Mouse (Mus musculus) midbrain, embryonic 16.5 days (tissue): ENCODE data around the gene Anapc16. TPM values are rescaled to one million over a fixed set of nuclear protein-coding genes. Genes with fewer than 3 reads are reported as not detected.
"Not testable (repeated sequence)": the region's sequence is repeated elsewhere in the genome, so short reads cannot be mapped to it uniquely, and the experiment has no call there.

Experiments
- ATAC-seq: fragments of 200-750 bp; cut with Nextera tagmentation; 2 replicates; pipeline ENCODE4 v1.8.0; 2017; ENCODE audit warnings: moderate TSS enrichment
- H3K27ac ChIP-seq: fragments of 300-500 bp; sonication (generic); 2 replicates; pipeline ENCODE4 v1.5.1; 2014; ENCODE audit warnings: mild to moderate bottlenecking, low read length, mixed read lengths
- H3K27me3 ChIP-seq: fragments of 300-500 bp; sonication (generic); 2 replicates; pipeline ENCODE4 v1.6.1; 2014; ENCODE audit warnings: low read depth, low read length, mixed read lengths; ENCODE audit not compliant: control insufficient read depth, insufficient read depth
- H3K36me3 ChIP-seq: fragments of 300-500 bp; sonication (generic); 2 replicates; pipeline ENCODE4 v1.6.1; 2014; ENCODE audit warnings: mild to moderate bottlenecking, low read length, moderate library complexity, mixed read lengths; ENCODE audit not compliant: control insufficient read depth, insufficient read depth
- H3K4me1 ChIP-seq: fragments of 300-500 bp; sonication (generic); 2 replicates; pipeline ENCODE4 v1.6.1; 2014; ENCODE audit warnings: mild to moderate bottlenecking, low read length, mixed read lengths; ENCODE audit not compliant: control insufficient read depth, insufficient read depth
- H3K4me2 ChIP-seq: fragments of 300-500 bp; sonication (generic); 2 replicates; pipeline ENCODE4 v1.6.1; 2014; ENCODE audit warnings: mild to moderate bottlenecking, low read length, mixed read lengths
- H3K4me3 ChIP-seq: fragments of 300-500 bp; sonication (generic); 2 replicates; pipeline ENCODE4 v1.5.1; 2014; ENCODE audit warnings: low read depth, mild to moderate bottlenecking, low read length, moderate library complexity, mixed read lengths
- H3K9ac ChIP-seq: fragments of 300-500 bp; sonication (generic); 2 replicates; pipeline ENCODE4 v1.6.1; 2014; ENCODE audit warnings: low read depth, low read length, mixed read lengths
- H3K9me3 ChIP-seq: fragments of 300-500 bp; sonication (generic); replicated peaks from 2 replicates; pipeline ENCODE4 v1.6.1; 2014; ENCODE audit warnings: mild to moderate bottlenecking, low read length, mixed read lengths; ENCODE audit not compliant: control insufficient read depth, poor library complexity, severe bottlenecking
- WGBS: fragments of 180-500 bp; shearing (Covaris S2); extraction: QIAGEN DNeasy Blood & Tissue Kit; methylation state at CpG from one replicate; pipeline ENCODE4 v1.1.7; 2014; 5-methylcytosine and 5-hydroxymethylcytosine counted together
- polyA plus RNA-seq: library from polyadenylated mRNA; unstranded; fragments of >200 nt; fragmentation: Nextera tagmentation; extraction: Ambion mirVana; gene quantifications from 2 replicates; pipeline ENCODE4 v1.2.1, GENCODE M21; 2015

Anapc16 gene
- polyA plus RNA-seq, 1 experiment from 2014 or later: 98.9 TPM

DNA sequence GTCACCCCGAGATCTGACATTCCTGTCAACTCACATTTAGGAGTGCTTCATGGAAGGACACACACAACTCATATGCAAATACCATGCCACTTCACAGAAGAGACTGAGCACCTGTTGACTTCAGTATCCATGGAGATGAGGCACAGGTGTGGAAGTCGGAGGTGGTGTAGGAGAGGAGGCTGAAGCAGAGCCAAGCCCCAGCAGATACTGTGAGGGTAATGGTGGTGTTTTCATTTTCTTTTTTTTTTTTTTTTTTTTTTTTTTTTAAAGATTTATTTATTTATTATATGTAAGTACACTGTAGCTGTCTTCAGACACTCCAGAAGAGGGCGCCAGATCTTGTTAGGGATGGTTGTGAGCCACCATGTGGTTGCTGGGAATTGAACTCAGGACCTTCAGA lies 9.1 kb downstream of the Anapc16 start:
- peaks cover 10% of the 10 kb centered on the region for H3K36me3 ChIP-seq
- 91% methylated on average over 2 of the region's 3 CpGs for WGBS

DNA sequence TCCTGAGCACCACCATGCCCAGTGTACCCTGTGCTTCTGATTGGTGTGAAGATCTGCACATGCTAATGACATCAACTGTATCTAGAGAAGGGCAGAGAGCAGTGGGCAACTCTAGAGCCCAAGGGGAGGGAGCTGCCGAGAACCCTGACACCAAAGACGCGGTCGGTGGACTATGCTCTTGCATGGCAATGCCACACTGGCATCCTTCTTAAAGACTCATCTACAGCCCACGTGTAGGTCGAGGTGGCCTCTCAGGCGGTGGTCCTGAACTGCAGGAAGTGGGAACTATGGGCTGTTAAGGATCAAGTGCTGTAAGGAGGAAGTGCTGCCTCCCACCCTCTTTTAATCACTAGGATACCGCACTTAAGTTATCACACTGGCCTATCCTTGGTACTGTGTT lies 10.9 kb downstream of the Anapc16 start:
- Histone ChIP-seq H3K4me3 (no peak overlapping the region), H3K4me2 (no peak overlapping the region), H3K27me3 (no peaks in the 10 kb centered on the region), H3K9ac (no peak overlapping the region), H3K36me3 (peaks cover 23% of the 10 kb centered on the region), H3K4me1 (no peaks in the 10 kb centered on the region), H3K9me3 (no peaks in the 10 kb centered on the region), H3K27ac (no peak overlapping the region)
- ATAC-seq: no peak
- 94% methylated on average over 8 of the region's 8 CpGs for WGBS

More for the DNA sequence above, 9.1 kb downstream of the Anapc16 start:
- H3K9me3 ChIP-seq, H3K4me2 ChIP-seq, H3K27me3 ChIP-seq, H3K27ac ChIP-seq, H3K4me1 ChIP-seq, ATAC-seq, H3K9ac ChIP-seq, H3K4me3 ChIP-seq: not testable (repeated sequence)

DNA sequence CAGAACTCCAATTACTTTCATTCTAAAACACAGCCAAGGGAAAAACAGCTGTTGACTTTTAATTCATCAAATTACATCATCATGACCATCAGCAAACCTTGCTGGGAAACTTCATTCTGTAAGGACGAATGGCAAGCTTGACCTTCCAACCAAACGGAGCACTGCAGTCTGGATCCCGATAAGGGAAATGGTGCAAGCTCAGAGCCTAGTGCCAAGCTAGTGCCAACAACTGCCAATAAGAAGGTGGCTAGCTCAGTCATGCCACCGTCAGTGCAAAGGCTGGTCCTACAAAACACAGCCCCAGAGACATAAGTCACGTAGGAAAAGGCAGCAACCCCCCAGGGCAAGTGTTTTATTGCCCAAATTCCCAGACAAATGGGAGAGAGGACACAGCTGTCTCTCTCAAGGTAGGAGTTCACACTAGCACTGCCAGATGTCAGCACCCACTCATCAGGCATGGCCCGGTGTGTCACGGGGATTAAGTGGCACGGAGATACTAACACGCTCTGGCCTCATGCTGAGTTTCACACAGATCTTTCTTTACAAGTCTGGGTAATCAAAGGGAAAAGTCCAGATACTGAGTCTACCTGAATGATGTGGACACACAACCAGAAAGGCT lies 11.6 kb downstream of the Anapc16 start:
- Histone ChIP-seq H3K4me1 (no peaks in the 10 kb centered on the region), H3K4me2 (no peak overlapping the region), H3K4me3 (no peak overlapping the region), H3K9me3 (no peaks in the 10 kb centered on the region), H3K9ac (no peak overlapping the region), H3K27ac (no peak overlapping the region), H3K36me3 (peaks cover 23% of the 10 kb centered on the region), H3K27me3 (no peaks in the 10 kb centered on the region)
- WGBS: 85% methylated on average over 9 of the region's 9 CpGs
- ATAC-seq: no peak

DNA sequence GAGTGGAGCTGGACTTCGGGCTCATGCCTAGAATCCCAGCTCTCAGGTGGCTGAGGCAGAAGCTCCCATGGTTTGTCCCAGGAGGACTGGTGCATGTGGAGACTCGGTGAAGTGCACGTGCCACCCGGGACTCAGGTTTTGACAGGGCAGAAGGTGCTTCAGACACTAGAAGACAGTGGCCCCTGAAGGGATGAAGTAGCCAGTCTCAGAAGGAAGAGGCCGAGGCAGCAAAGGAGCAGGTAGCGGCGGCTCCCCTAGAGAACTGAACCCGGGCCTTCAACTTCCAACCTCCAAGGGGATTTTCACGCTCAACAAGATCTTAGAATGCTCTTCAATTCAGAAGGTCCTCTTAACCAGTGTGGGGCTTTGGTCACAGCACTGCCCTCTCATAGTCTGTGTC lies 12.5 kb downstream of the Anapc16 start:
- H3K4me2 ChIP-seq: no peak overlapping the region
- H3K4me3 ChIP-seq: no peak overlapping the region
- WGBS: 95% methylated on average over 9 of the region's 9 CpGs
- no peak for ATAC-seq
- no peak overlapping the region for H3K9ac ChIP-seq
- H3K9me3 ChIP-seq: no peaks in the 10 kb centered on the region
- no peak overlapping the region for H3K27ac ChIP-seq
- peaks cover 23% of the 10 kb centered on the region for H3K36me3 ChIP-seq
- no peaks in the 10 kb centered on the region for H3K27me3 ChIP-seq
- no peaks in the 10 kb centered on the region for H3K4me1 ChIP-seq

DNA sequence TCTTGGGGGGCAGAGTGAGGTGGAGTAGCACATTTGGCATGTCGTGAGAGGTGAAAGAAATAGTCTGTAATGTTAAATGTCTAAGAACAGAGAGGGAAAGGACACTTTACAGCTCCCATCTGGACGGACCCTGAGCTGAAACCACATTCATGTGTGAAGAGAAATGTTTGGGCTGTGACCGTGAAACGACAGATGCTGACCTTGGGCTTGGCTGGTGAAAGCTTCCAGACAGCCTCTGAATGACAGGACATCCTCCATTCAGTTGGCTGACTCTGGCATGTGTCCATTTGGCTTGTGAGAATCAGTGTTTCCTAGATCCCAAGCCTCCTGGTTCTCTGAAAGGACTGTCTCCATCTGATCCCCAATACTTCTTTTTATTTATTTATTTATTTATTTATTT lies 14.9 kb downstream of the Anapc16 start:
- Histone ChIP-seq H3K27ac (no peak overlapping the region), H3K27me3 (no peaks in the 10 kb centered on the region), H3K4me3 (no peak overlapping the region), H3K4me2 (no peak overlapping the region), H3K9me3 (no peaks in the 10 kb centered on the region), H3K4me1 (no peaks in the 10 kb centered on the region), H3K9ac (no peak overlapping the region), H3K36me3 (peaks cover 23% of the 10 kb centered on the region)
- ATAC-seq: no peak
- 91% methylated on average over 4 of the region's 4 CpGs for WGBS

DNA sequence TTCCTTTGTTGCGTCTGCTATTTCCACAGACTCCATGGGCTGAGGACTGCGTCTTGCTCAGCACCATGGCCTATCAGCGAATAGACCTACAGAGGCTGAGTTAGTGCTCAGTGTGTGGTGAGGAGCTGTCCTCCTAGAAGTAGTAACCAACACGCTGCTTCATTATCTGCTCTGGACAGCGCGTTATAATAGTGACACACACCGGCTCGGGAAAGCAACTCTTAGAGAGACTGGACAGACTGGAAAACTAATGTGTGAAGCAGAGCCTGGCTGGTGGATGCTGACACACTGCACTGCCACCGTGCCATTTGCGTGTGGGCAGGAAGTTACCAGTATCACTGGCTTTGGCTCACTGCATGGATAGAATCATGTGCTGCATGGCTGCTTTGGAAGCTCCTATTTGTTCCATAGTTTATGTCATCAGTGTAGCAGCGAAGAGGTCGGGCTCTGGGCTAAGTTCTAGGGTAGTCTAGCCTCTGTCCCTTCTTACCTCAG lies 20.5 kb downstream of the Anapc16 start:
- 94% methylated on average over 12 of the region's 12 CpGs for WGBS
- no peak for ATAC-seq
- H3K27ac ChIP-seq: no peak overlapping the region
- no peaks in the 10 kb centered on the region for H3K9me3 ChIP-seq
- no peak overlapping the region for H3K9ac ChIP-seq
- H3K27me3 ChIP-seq: no peaks in the 10 kb centered on the region
- H3K4me1 ChIP-seq: peaks cover 9% of the 10 kb centered on the region
- H3K4me2 ChIP-seq: no peak overlapping the region
- peaks cover 7% of the 10 kb centered on the region; the same call in 1 of the 2 replicates for H3K36me3 ChIP-seq
- H3K4me3 ChIP-seq: no peak overlapping the region

DNA sequence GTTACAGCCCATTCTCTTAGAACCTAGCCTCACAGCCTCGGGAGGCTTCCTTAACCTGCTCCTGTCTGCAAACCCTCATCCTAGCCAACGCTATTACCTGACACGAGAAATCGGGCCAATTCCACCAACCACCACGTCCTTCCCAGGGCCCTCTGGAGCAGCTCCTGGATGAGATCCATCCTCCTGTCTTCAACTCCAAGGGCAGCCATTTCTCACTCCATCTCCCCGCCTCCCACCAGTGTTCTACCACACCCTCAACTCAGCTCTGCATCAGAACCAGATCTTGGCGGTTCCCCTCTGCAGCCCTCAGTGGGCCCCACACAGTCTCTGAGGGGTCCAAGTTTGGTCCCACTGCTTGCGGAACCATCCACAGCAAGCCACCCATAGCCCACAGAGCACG lies 21.1 kb downstream of the Anapc16 start:
- H3K4me2 ChIP-seq: no peak overlapping the region
- H3K9ac ChIP-seq: no peak overlapping the region
- H3K27ac ChIP-seq: no peak overlapping the region
- peaks cover 9% of the 10 kb centered on the region for H3K4me1 ChIP-seq
- no peak overlapping the region for H3K4me3 ChIP-seq
- WGBS: 93% methylated on average over 9 of the region's 9 CpGs
- 0 out of 2 replicates have a peak, but pooled peaks cover 6% of the 10 kb centered on the region for H3K36me3 ChIP-seq
- H3K27me3 ChIP-seq: no peaks in the 10 kb centered on the region
- no peaks in the 10 kb centered on the region for H3K9me3 ChIP-seq
- ATAC-seq: no peak

DNA sequence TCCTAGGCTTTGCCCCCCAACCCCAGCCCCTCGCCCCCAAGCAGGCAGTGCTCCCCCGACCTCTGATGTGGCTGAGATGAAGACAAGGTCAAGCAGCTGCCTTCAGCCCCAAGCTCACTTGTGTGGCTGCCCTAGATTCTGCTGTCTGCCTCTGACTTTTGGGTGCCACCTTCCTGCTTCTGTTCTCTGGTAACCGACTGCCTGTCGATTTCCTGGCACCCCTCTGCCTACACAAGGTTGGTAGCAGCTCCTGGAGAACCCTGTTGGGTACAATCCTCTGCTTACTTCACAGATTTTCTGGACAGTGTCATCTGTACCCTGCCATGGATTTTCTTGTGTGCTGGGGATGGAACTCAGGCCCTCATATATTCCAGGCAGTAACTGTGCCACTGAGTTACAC lies 21.6 kb downstream of the Anapc16 start:
- Histone ChIP-seq H3K9me3 (no peaks in the 10 kb centered on the region), H3K4me2 (no peak overlapping the region), H3K36me3 (0 out of 2 replicates have a peak, but pooled peaks cover 6% of the 10 kb centered on the region), H3K27ac (no peak overlapping the region), H3K4me3 (no peak overlapping the region), H3K4me1 (peaks cover 9% of the 10 kb centered on the region), H3K27me3 (no peaks in the 10 kb centered on the region), H3K9ac (no peak overlapping the region)
- ATAC-seq: no peak
- WGBS: 89% methylated on average over 4 of the region's 4 CpGs

DNA sequence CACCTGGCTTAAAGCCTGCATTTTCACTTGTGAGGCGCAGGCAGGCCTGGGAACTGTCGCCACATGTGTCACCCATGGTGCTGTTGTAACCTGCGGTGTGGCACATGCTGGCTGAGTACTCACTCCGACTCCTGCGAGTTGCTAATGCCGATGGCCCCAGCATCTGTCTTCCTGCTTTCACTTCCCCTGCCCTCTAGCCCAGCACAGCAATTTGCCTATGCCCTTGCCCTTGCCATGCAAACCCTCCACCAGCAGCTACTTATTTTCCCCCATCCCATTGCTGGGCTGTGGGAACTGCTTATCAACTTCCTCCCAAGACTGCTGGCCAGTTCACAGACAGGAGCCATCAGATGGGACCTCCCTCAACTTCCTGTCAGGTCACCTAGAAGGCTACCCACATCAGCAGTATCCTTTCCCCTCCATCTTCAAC lies 22.1 kb downstream of the Anapc16 start:
- peaks cover 9% of the 10 kb centered on the region for H3K4me1 ChIP-seq
- no peak overlapping the region for H3K4me3 ChIP-seq
- 0 out of 2 replicates have a peak, but pooled peaks cover 2% of the 10 kb centered on the region for H3K36me3 ChIP-seq
- no peaks in the 10 kb centered on the region for H3K27me3 ChIP-seq
- H3K9me3 ChIP-seq: no peaks in the 10 kb centered on the region
- no peak overlapping the region for H3K27ac ChIP-seq
- 97% methylated on average over 6 of the region's 6 CpGs for WGBS
- no peak for ATAC-seq
- H3K4me2 ChIP-seq: no peak overlapping the region
- H3K9ac ChIP-seq: no peak overlapping the region
